Mouse (Mus musculus): Measurements from ENCODE around the gene Mmgt2.

Mmgt2 gene

DNA sequence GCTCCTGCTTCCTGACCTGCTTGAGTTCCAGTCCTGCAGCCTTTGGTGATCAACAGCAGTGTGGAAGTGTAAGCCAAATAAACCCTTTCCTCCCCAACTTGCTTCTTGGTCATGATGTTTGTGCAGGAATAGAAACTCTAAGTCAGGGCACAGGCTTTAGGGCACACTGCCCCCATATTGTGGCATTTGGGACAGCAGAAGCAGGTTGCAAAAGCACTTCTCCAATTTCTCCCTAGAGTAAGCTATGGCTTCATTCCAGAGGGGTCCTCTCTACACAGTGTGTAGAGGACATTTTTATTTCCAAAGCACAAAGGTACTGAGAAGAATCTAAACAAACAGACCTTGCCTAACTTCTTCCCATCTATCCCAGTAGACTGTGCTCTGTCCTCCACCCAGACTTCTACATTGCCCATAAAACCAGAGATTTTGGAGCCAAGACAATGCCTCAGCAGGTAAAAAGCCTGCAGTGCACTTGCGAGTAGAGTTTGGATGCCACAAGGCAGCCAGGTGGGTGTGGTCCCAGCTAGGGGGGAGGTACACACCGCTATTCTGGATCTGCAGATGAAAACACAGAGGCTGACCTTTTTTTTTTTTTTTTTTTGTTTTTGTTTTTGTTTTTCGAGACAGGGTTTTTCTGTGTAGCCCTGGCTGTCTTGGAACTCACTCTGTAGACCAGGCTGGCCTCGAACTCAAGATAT is 26.7 kb upstream of the Mmgt2 start:
- DNase-seq, result no peak

DNA sequence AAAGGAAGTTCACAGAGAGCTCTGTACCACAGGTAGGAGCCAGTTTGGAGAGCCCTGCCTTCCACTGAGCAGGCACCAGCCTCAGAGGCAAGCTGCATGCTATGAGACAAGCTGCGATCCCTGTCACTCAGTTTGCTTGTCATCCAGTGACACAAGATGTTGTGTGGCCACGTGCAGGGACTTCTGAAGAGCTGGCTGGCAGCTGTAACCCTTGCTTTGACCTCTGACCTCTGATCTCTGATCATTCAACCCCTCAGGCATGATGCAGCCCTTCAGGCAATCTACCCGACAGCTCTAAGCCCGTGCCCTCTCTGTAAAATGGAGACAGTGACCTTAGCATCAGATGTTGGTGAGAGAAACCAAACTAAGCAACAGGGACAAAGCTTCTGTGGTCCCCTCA is 25.6 kb upstream of the Mmgt2 start:
- DNase-seq, result no peak

DNA sequence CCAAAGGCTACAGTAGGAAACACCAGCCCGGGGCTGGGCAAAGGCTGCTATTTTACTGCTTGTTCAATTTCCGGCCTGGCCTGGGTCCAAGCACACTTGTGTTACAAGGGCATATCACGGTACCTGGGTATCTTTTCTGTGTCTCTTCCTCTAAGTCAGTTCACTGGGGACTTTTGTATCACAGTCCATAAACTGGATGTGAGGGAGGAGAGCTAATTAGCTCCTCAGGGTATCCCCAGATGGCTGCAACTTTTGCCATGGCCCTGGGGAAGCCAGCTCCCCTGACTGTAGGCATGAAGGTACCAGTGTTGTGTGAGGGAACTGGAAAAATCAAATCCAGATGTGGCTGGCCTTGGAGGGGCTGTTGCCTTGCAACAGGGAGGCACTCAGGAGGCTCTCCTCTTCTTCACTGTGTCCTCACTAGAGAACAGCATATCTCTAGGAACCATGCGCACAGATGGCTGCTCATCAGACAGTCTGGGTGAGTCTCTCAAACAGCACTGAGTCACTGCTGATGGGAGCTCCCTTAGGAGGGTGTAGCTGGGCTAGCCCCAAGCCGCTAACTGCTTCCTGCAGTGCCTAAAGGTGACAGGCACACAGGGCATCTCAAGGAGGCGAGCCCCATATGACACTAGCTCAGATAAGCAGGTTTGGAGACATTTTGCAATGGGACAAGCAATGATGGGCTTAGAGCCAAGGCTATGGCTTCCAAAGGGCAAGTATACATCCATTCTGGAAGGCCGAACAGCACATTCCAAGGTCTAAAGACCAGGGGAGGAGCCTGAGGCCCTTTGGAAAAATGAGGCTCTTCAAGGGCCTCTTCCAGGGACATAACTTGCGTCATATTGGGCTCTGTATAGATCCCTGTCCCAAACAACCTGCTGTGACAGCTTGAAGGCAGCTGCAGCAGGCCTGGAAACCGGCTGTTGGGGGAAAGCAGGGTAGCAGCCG is 23.8 kb upstream of the Mmgt2 start:
- no peak for DNase-seq

DNA sequence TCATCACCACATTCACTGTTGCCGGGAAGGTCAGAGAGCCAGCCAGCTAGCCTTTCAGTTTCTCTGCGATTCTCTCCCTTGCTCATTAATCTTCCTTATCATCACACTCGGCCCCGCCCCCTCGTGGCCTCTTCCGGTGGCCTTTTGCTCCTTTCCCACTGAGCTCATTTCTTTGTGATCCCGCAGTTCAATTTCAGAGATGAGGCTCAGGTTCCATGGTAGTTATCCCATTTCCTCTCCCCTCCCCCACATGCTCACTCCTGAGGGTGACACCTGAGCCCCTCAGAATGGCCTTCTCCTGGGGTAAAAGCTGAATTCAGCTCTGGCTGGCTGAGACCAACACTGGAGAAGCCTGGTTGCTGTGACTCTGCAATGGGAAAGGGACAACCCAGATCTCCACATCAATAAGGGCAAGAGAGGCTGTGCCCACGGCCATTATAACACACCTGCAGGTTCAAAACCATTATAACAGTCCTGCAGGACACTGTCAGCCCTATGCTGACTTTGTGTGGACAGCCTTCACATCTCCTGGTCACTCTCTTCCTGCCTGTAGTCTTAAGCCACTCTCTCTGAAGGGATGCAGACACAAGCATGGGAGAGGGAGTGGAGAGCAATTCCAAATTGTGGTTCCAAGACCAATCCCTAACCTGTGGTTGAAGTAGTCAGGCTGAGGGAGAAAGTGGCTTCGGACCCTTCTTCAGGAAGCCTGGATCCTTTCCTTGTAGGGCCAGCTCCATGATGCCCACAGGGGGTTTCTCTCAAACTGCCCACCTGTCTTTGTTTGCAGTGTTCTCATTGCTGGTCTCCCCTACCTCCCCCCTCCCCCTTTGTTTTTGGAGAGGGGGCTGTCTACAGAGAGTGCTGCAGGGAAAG is 18.9 kb upstream of the Mmgt2 start:
- DNase-seq, result no peak

DNA sequence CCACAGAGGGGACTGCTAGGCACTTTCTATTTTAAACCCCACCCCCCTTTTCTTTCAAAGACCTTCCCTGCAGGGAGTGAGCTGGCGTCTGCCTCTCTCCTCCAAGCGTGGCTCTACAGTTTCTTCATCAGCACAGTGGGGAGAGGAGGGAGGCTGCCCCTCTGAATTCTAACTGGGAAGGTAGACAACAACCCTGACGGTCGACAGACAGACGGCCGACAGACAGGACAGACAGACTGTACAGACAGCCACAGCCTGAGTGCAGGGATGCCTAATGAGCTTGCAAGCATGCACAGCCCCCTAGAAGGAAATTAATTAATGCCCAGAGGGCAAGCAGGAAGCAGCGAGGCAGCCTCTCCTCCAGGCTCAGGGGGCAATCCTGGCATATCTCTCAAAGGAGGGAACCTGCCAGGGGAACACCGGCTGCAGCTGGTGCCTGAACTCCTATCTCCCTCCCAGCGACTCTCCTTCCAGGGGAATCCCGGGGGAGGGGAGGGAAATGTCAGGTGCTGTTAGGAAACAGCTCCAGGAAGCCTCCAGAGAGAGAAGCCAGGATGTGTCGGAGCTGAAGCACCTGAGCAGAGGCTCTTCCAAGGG is 18.1 kb upstream of the Mmgt2 start:
- no peak for DNase-seq

DNA sequence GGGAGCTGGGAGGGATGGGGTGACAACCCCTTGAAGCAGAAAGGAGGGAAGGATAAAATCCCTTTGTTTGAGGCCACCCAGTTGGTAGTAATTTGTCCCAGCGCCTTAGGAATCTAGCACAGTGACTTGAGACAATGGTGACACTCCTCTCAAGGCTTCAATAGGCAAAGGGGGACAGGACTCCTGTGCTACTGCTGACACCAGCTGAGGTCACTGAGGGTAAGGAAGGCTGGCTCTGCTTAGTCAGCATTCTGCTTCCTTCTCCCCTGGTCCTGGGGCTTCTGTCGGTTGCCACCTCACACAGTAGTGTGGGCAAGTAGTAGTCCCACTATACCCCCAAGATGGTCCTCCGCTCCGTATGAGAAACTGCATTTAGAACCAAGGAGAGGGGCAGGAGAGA is 17.3 kb upstream of the Mmgt2 start:
- no peak for DNase-seq

DNA sequence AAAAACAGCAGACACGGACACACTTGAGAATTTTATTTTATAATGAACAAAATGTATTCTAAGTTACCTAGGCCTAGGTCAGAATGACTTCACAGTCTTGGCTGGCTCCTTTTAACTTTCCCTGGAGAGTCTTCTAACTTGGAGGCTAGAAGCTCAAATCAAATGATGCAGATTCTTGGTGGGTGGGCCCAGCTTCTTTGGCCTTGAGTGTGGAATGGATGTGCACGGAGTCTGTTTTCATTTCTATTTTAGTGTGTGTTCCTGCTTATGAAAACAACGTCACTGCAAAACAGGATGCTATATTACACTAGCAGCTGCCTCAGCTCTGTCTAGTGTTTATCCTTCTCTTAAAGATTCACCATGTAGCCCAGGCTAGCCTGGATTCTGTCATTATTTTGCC is 13.1 kb upstream of the Mmgt2 start:
- no peak for DNase-seq

DNA sequence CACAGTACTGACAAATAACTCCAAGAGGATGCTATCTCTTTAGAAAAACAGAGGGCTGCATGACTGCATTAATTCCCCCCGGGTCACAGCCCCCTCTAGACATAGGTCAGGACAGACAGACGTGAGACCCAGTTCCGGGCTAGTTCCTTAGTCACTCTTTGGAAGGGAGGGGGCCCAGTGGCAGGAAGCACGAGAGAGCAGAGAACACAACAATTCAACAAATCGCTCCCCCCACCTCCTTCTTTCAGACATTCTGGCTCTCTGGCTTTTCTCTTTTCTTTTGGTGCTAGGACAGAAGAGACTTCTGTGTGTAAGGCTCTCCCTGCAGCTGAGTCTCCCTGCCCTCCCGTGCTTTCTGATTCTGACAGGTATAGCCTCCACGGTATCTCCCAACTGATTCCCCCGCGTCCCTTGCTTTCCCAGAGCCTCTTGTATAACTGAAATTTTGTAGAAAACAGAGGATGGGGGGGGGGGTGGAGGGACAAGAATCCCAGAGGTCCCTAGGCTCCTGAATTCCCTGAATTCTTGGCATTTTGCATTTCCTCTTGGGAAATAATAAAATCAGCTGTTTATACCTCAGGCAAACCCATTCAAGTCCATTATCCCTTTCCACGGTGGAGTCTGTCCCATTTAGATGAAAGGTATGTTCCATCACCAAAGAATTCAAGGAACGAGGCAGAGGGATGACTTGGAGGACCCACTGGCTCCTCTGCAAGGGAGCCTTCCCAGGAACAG is 12.2 kb upstream of the Mmgt2 start:
- no peak for DNase-seq

DNA sequence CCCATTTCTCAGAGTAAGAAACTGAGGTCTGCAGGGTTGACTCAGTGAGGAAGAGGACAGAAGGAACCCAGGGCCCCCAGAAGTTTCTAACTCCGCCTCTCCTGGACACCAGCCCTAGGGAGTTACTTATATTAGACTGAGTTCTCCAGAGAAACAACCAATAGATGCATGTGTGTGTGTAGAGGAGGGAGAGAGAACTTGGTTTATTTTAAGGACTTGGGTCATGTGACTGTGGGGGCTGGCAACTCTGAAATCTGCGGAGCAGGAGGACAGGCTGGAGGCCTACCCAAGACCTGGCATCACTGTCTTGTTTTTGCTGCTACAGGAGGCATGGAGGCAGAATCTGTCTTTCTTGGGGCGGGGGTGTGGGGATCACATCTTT is 11.6 kb upstream of the Mmgt2 start:
- no peak for DNase-seq

DNA sequence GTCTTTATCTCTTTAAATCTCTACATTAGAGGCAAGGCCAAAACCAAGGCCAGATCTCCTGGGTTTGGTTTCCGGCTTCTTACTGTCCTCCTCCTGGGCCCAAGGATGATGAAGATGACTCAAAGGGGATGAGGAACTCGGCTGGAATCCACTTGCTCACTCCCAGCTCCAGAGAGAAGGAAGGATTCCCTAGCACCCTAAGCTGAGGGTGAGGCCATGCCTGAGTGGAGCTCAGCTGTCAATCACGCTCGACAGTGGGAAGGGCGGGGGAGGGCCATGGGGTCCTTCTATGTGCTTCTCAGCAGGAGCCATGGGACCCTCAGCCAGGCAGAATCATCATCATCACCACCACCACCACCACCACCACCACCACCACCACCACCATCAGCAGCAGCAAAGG is 11.1 kb upstream of the Mmgt2 start:
- no peak for DNase-seq

DNA sequence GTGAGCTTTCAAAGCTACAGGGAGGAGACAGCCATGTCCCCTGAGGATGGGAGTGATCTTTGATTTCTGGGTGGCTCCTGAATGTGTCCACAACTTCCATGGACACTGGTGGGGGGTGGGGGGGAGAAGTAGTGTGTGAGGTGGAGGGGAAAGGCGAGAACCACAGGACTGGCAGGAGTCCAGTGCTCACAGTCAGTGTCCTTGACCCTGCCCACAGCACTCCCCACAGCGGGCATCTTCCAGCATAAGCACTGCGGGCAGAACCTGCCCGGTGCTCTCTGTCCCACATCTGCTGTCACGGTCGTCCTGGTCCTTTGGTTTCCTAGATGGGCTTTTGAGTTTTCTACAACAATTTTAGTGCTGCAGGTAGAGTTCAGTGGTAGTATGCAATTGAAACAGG is 10.7 kb upstream of the Mmgt2 start:
- no peak for DNase-seq

DNA sequence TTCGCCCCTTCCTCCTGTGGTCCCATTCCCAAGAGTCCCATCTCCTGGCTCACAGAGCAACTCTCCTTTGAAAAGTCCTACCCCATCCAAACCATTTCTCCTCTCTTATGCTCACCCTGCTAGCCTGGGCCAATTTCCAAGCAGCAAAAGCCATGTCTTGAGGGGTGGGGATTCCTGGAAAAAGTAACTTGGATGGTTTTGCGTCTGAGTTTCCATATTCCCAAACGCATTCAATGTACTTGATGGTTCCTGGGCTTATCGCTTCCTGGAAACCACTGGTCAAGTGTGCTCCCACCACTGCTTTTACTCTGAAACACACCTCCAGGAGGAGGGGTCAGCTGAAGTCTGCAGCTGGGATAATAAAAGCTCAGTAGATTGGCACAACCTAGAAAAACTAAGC is 10.1 kb upstream of the Mmgt2 start:
- no peak for DNase-seq

DNA sequence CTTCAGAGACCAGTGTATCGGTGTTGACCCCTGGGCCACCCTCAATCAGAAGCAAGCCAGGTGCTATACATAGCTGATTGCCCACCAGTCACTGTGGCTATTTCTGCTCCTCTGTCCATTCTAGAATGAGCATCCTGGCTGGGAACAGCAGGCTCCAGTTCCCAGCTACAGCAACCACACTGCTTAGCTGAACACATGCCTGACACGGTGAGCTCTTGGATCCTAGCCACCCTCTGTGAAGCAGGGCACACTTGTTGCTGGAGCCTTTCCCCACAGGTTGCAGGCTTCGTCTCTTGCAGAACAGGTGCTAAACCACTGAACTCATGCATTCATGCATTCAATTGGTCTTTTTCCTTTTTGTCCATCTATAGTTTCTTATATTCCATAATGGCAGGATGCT is 8.1 kb upstream of the Mmgt2 start:
- DNase-seq, result no peak

DNA sequence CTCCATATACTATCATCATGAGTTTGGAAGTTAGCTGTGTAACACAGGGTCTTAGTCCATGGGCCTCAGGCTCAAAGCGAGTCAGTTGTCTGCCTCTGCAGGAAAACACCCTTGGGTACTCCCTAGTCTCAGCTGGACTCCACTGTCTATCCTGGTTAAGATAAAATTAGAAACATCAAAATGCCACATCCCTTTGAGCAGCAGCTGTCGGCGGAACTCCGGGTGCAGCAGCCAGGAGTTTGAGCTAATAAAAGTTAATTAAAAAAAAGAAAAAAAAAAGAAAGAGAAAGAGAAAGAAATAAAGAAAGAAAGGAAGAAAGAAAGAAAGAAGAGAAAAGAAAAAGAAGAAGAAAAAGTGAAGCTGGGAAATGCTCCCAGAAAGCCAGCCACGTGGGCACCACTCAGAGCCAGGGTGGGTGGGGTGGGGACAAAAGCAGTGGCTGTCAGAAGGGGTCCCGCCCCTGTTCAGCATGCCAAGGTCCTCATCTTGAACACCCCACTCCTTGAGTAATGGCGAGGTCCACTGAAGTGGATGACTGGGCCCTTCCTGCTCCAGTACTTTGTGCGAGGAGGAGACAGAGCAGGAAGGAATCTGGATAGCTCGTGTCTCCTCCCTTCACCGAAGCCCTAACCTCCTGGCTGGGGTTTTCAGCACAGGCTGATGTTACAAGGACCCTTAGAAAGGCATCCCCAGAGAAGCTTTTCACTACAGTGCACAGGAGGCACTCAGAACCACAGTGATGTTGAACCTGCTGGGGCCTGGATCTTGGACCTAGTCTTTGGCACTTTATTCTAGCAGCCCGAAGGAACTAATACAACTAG is 6.2 kb upstream of the Mmgt2 start:
- no peak for DNase-seq

DNA sequence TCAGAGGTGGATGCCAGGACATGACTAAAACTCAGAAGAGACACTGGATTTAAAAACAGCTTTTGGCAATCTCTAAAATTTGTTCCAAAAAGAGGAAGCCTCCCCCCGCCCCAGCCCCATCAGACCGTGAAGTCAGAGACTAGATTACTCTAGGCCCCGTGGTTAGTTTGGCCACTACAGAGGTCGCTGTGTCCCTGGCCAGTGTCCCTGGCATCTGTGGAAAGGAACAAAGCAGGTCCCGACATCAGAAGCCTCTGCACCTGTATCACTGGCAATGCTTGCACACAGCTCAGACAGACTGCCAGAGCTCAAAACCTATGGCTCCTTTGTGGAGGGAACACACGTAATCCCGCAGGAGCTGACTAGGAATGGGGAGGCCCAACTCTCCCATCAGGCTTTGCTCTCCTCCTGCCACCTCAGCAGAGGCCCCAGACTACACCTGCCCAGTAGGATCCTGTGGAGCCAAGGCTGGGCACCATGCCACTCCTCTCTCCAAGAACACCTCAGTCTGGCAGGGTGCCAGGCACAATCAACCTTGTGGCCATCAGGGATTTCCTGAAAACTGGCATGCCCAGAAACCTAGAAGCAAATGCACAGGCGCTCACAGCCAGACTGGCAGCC is 5.3 kb upstream of the Mmgt2 start:
- peak; percentile 75 for DNase-seq

DNA sequence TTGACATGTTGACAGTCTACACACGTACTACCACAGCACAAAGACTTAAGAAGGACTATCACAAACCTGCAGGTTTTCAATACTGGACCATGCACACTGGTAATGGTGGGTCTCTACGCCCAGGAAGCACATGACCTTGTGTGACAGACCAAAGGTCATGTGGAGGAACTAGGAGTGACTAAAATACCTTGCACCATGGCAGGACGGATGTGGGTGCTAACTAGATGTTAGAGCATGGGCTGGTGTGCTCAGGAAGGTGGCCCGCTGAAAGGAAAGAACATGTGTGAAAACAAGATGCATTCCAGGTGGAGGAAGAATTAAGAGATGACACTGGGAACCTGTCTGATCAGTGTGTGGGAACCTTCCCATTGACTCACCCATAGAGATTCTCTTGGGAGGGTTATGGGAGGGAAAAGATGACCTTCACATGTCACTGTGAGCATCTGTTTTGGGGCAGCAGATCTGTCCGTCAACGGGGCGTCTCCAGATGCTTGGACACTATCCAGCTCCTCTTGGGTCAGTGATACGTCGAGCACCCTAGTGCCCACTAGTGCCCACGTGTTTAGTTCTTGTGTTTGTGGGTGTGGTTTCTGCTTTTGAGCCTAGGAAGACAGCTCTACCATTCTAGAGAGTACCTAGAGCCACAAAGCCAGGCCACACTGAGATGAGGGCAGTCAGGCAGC is 4.6 kb upstream of the Mmgt2 start:
- DNase-seq, result no peak

DNA sequence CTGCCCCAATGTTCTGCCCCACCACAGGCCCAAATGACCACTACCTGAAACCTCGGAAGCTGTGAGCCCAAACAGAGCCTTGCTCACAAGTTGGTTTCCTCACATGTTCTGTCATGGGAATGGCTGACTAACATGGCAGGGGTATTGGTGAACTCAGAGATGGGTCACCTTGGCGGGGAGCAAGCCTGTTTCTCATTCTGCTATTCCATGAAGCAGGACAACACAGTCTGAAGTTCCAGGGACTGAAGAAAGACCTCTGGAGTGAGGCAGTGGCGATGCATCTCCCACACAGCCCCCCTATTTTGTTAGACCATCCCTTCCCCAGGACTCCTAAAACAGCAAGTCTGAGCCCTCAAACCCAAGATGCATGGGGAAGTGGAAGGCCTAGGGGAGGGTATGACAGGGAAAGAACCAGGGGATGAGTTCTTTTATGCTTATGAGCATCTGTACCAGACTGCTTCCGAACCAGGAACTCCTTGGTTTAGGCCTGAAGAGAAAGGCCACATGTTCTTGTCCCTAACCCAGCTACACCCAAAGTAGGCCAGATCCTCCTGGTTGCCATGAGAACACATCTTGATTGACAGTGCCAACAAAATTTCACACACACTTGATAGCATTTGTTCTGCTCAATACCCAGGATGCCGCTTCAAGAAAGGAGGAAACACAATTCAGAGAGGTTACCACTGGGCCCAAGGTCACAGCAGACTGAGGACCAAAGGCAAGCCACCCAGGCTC is 3.7 kb upstream of the Mmgt2 start:
- DNase-seq, result no peak

DNA sequence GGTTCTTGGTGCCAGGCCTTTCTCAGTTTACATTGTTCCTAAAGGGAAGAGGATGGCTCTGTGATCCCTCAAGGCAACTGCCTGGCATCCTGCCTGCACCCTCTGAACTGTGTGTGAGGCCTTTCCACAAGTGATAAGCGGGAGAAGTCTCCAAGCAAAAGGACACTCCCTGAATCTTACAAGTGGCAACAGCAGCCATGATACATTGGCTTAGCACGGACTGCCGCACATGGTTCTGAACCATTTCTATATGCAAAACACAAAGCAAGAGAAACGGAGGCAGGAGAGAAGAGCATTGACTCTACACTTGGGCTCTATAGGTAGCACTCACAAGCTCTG is 3.2 kb upstream of the Mmgt2 start:
- DNase-seq, result no peak

DNA sequence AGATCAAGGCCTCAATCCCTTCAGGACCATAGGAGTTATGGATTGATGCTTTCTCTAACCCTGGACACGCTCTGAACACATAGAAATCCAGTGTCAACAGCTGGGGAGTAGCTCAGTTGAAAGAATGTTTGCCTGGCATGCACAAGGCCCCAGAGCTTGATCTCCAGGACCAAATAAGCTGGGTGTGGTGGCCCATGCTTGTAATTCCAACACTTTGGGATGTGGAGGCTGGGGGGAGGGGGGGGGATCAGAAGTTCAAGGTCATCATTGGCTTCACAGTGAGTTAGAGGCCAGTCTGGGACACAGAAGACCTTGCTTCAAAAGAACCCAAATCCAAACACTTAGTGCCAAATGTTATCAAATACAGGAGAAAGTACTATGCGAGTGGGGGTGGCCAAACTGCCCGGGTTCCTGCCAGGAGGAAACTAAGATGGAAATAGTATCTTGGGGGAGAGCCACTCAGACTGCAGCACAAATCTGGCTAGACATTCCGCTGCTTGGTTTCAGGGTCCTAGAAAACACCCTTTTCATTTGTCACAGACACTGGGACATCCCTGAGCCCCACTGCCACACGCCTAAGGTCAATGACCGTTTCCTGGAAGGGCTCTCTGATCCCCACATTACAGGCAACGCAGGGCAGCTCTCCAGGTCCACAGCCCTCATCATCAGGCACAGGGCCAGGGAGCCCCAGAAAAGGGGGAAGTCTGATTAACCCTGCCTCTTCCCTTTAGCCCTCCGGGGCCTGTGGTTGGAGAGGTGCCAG is 2.6 kb upstream of the Mmgt2 start:
- no peak for DNase-seq
